ENCODE assay signal across 17 mouse cellular contexts in genomic region chr4:130809784-130810183, GRCm38 (mm10). TPM values are rescaled to one million over a fixed set of nuclear protein-coding genes. Genes with fewer than 3 reads are reported as not detected.
DNase-seq lines count a peak whose midpoint lies in the region; ATAC-seq and TF ChIP-seq lines count a peak whose summit lies in the region.
"Had no signal": no experiment of that assay in that cellular context is flagged by ENCODE, and none has a peak within 500 bp of the region (broad histone marks: within the 10 kb centered on the region; RNA-seq: fewer than 3 reads in every experiment).

No protein-coding gene starts in this region.

- H3K36me3 ChIP-seq in forebrain, embryonic 16.5 days (ENCODE audit: control insufficient read depth, insufficient read depth), result no peaks in the 10 kb centered on the region
- H3K36me3 ChIP-seq in forebrain, embryonic 11.5 days (ENCODE audit: control insufficient read depth, insufficient read depth, low read length), result no peaks in the 10 kb centered on the region
- H3K36me3 ChIP-seq in lung, embryonic 14.5 days (ENCODE audit: insufficient read depth), result no peaks in the 10 kb centered on the region
- H3K36me3 ChIP-seq in hindbrain, embryonic 16.5 days (ENCODE audit: control insufficient read depth, insufficient read depth, low read length), result no peaks in the 10 kb centered on the region
- no peaks in the 10 kb centered on the region for H3K36me3 ChIP-seq in midbrain, embryonic 15.5 days (replicated peaks)
- H3K36me3 ChIP-seq: kidney, embryonic 15.5 days; limb, embryonic 12.5 days had no signal

- WGBS in forebrain, embryonic 16.5 days, result 19% methylated on average over 5 of the region's 5 CpGs
- WGBS in forebrain, embryonic 11.5 days, result 57% methylated on average over 5 of the region's 5 CpGs
- 63% methylated on average over 5 of the region's 5 CpGs for WGBS in lung, embryonic 14.5 days
- WGBS in hindbrain, embryonic 16.5 days, result 16% methylated on average over 5 of the region's 5 CpGs
- WGBS in midbrain, embryonic 15.5 days, result 25% methylated on average over 5 of the region's 5 CpGs

- ATAC-seq in forebrain, embryonic 16.5 days, result no peak
- no peak for ATAC-seq in forebrain, embryonic 11.5 days (replicated peaks; ENCODE audit: low FRiP score)
- no peak for ATAC-seq in lung, embryonic 14.5 days (ENCODE audit: insufficient read depth)
- ATAC-seq in hindbrain, embryonic 16.5 days, result peak; percentile 9; the same call in 1 of the 2 replicates
- ATAC-seq in midbrain, embryonic 15.5 days (replicated peaks), result no peak
- ATAC-seq: activated CD4-positive, CD25-positive, alpha-beta regulatory T cell, adult 4 months; Patski had no signal

- no peak for DNase-seq in forebrain, embryonic 11.5 days (ENCODE audit: low spot score)
- DNase-seq in lung, embryonic 14.5 days, result peak; percentile 35
- DNase-seq in lung, postnatal 14 days, result no peak
- no peak for DNase-seq in frontal cortex, postnatal 36 days (ENCODE audit: low spot score in 2 of 2)
- DNase-seq in heart, postnatal 4 days, result no peak
- DNase-seq: adrenal gland, postnatal 25 days; gastrocnemius, postnatal 25 days; thymus, postnatal 36 days had no signal

- no peaks in the 10 kb centered on the region for H3K9me3 ChIP-seq in forebrain, embryonic 16.5 days (ENCODE audit: control insufficient read depth, low read length)
- no peaks in the 10 kb centered on the region for H3K9me3 ChIP-seq in forebrain, embryonic 11.5 days (ENCODE audit: control insufficient read depth, low read length)
- no peaks in the 10 kb centered on the region for H3K9me3 ChIP-seq in lung, embryonic 14.5 days (ENCODE audit: low read depth, low read length)
- H3K9me3 ChIP-seq in hindbrain, embryonic 16.5 days (ENCODE audit: control insufficient read depth, low read length), result no peaks in the 10 kb centered on the region
- no peaks in the 10 kb centered on the region for H3K9me3 ChIP-seq in midbrain, embryonic 15.5 days
- H3K9me3 ChIP-seq: kidney, embryonic 15.5 days; limb, embryonic 12.5 days had no signal

- H3K27me3 ChIP-seq in forebrain, embryonic 16.5 days (replicated peaks; ENCODE audit: control insufficient read depth, insufficient read depth, low read length), result no peaks in the 10 kb centered on the region
- H3K27me3 ChIP-seq in forebrain, embryonic 11.5 days (ENCODE audit: control insufficient read depth, insufficient read depth, low read length), result no peaks in the 10 kb centered on the region
- H3K27me3 ChIP-seq in lung, embryonic 14.5 days (ENCODE audit: insufficient read depth, low read length), result no peaks in the 10 kb centered on the region
- H3K27me3 ChIP-seq in hindbrain, embryonic 16.5 days (replicated peaks; ENCODE audit: control insufficient read depth, insufficient read depth, low read length), result no peaks in the 10 kb centered on the region
- H3K27me3 ChIP-seq in midbrain, embryonic 15.5 days (replicated peaks), result no peaks in the 10 kb centered on the region
- H3K27me3 ChIP-seq: kidney, embryonic 15.5 days; limb, embryonic 12.5 days; Patski had no signal

- TF ChIP-seq CTCF in lung, embryonic 14.5 days (IDR thresholded peaks at IDR 0.05; ENCODE audit: low read depth), result no peak

- no peak overlapping the region for H3K4me2 ChIP-seq in forebrain, embryonic 16.5 days (ENCODE audit: low read length)
- no peak overlapping the region for H3K4me2 ChIP-seq in forebrain, embryonic 11.5 days (ENCODE audit: low read depth, low read length, severe bottlenecking)
- no peak overlapping the region for H3K4me2 ChIP-seq in lung, embryonic 14.5 days
- H3K4me2 ChIP-seq in hindbrain, embryonic 16.5 days (ENCODE audit: low read length), result no peak overlapping the region
- H3K4me2 ChIP-seq in midbrain, embryonic 15.5 days, result no peak overlapping the region
- H3K4me2 ChIP-seq: kidney, embryonic 15.5 days; limb, embryonic 12.5 days had no signal

- H3K9ac ChIP-seq in forebrain, embryonic 16.5 days (replicated peaks; ENCODE audit: low read depth, low read length), result no peak overlapping the region
- no peak overlapping the region for H3K9ac ChIP-seq in forebrain, embryonic 11.5 days (ENCODE audit: low read length)
- no peak overlapping the region for H3K9ac ChIP-seq in lung, embryonic 14.5 days
- peak overlapping the region; percentile 35; the same call in 1 of the 2 replicates for H3K9ac ChIP-seq in hindbrain, embryonic 16.5 days (ENCODE audit: low read depth, low read length)
- no peak overlapping the region for H3K9ac ChIP-seq in midbrain, embryonic 15.5 days
- H3K9ac ChIP-seq: kidney, embryonic 15.5 days; limb, embryonic 12.5 days; liver, embryonic 14.5 days had no signal

- peak overlapping the region; percentile 60; the same call in 1 of the 2 replicates for H3K27ac ChIP-seq in forebrain, embryonic 16.5 days (ENCODE audit: low read length)
- no peak overlapping the region for H3K27ac ChIP-seq in forebrain, embryonic 11.5 days (ENCODE audit: low read depth, low read length)
- no peak overlapping the region for H3K27ac ChIP-seq in lung, embryonic 14.5 days (ENCODE audit: low read depth)
- peak overlapping the region; percentile 70 for H3K27ac ChIP-seq in hindbrain, embryonic 16.5 days (ENCODE audit: low read depth, low read length)
- peak overlapping the region; percentile 56 for H3K27ac ChIP-seq in midbrain, embryonic 15.5 days
- H3K27ac ChIP-seq: kidney, embryonic 15.5 days; limb, embryonic 12.5 days; liver, embryonic 14.5 days had no signal

- H3K4me3 ChIP-seq in forebrain, embryonic 16.5 days (replicated peaks; ENCODE audit: low read length), result no peak overlapping the region
- H3K4me3 ChIP-seq in forebrain, embryonic 11.5 days (ENCODE audit: low read depth, low read length), result no peak overlapping the region
- no peak overlapping the region for H3K4me3 ChIP-seq in lung, embryonic 14.5 days (ENCODE audit: low read depth, low read length)
- no peak overlapping the region for H3K4me3 ChIP-seq in hindbrain, embryonic 16.5 days (ENCODE audit: low read length)
- no peak overlapping the region for H3K4me3 ChIP-seq in midbrain, embryonic 15.5 days
- H3K4me3 ChIP-seq: erythroblast, embryonic 14.5 days; kidney, embryonic 15.5 days; limb, embryonic 12.5 days had no signal

- H3K4me1 ChIP-seq in forebrain, embryonic 16.5 days (replicated peaks; ENCODE audit: control insufficient read depth, insufficient read depth, low read length), result peaks cover 59% of the 10 kb centered on the region
- H3K4me1 ChIP-seq in forebrain, embryonic 11.5 days (replicated peaks; ENCODE audit: control insufficient read depth, insufficient read depth, low read length), result peaks cover 8% of the 10 kb centered on the region
- H3K4me1 ChIP-seq in lung, embryonic 14.5 days (ENCODE audit: insufficient read depth), result no peaks in the 10 kb centered on the region
- H3K4me1 ChIP-seq in hindbrain, embryonic 16.5 days (ENCODE audit: control insufficient read depth, insufficient read depth, low read depth, low read length), result peaks cover 70% of the 10 kb centered on the region
- H3K4me1 ChIP-seq in midbrain, embryonic 15.5 days, result peaks cover 75% of the 10 kb centered on the region

RNA-seq across cellular contexts. Expression of gene Sdc3, which starts 17.4 kb away (rescaled TPM):
- 89.6 and 113 TPM in 2 replicates for polyA plus RNA-seq in forebrain, embryonic 16.5 days (2015; fragmentation: Nextera tagmentation; extraction: Ambion mirVana)
- polyA plus RNA-seq in forebrain, embryonic 11.5 days (2014; fragmentation: Nextera tagmentation; extraction: Ambion mirVana), result 19.4 and 19.5 TPM in 2 replicates
- 19.1 and 20.3 TPM in 2 replicates for polyA plus RNA-seq in lung, embryonic 14.5 days (2014; fragmentation: Nextera tagmentation; extraction: Ambion mirVana)
- polyA plus RNA-seq in hindbrain, embryonic 16.5 days (2015; fragmentation: Nextera tagmentation; extraction: Ambion mirVana), result 151 and 187 TPM in 2 replicates
- polyA plus RNA-seq in midbrain, embryonic 15.5 days (2015; fragmentation: Nextera tagmentation; extraction: Ambion mirVana), result 180 and 186 TPM in 2 replicates
- 10 to 100 TPM; 54.7 to 60.1 TPM for total RNA-seq in heart, postnatal 4 days (2021)

Comparison
In these comparisons a context has a peak if more than half of its experiments do, and no peak if none do; other contexts are left out.
1. H3K27ac ChIP-seq: peak in forebrain, embryonic 16.5 days (single experiment), hindbrain, embryonic 16.5 days (single experiment) and midbrain, embryonic 15.5 days (single experiment); none in forebrain, embryonic 11.5 days (single experiment) and lung, embryonic 14.5 days (single experiment).